Mouse (Mus musculus): ENCODE measurements around the gene Gm49322. TPM values are rescaled to one million over a fixed set of nuclear protein-coding genes. Genes with fewer than 3 reads are reported as not detected.
"Not testable (repeated sequence)": the region's sequence is repeated elsewhere in the genome, so short reads cannot be mapped to it uniquely, and the experiment has no call there.

Gm49322 gene
- polyA plus RNA-seq, 1 experiment from 2014 or later, result 5.9 TPM

DNA sequence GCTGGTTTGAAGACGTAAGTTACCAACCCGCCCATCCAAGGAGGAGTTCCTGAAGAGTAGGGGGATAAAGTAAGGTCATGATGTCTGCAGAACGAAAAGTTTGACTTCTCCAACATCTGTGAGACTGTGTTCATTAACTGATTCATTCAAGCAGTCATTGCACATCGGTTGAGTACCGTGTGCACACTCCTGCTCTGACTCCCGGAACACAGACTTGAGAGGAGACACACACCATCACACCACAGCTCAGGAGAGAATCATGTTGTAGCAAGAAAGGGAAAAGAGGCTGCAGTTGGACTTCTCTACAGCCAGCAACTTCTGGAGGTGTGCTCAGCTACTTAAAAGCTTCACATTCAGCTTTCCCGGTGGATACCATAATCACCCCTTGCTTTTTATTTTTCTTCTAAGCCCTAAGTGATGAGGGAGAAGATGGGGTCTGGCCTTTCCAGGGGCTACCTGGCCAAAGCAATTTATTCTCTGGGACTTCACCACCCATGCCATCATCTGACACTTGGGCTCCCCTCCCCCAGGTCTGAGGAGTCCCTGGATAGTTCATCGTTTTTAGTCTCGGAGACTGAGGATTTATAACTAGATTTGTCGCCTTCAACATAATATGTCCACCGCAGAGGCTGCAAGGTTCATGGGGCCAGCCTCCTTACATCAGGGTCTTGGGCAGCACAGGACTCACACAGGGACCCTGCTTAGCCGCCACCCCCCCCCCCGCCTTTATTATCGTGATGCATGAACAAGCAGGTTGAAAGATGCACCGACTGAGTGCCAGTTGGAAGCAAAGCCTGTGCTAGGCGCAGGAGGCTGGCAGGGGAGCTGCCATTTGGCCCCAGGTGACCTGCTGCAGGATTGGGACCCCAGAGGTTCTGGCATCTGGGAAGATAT is 15.2 kb downstream of the Gm49322 start:
- no peak for ATAC-seq (ENCODE audit: low FRiP score)
- Histone ChIP-seq H3K9ac (peak overlapping the region; percentile 47), H3K4me3 (replicated peaks) (peak overlapping the region; percentile 92), H3K36me3 (replicated peaks) (peaks cover 5% of the 10 kb centered on the region; the same call in 1 of the 2 replicates), H3K4me2 (peak overlapping the region; percentile 62), H3K9me3 (no peaks in the 10 kb centered on the region), H3K27ac (peak overlapping the region; percentile 95), H3K4me1 (peaks cover 31% of the 10 kb centered on the region), H3K27me3 (no peaks in the 10 kb centered on the region)
- 54% methylated on average over 16 of the region's 16 CpGs for WGBS

DNA sequence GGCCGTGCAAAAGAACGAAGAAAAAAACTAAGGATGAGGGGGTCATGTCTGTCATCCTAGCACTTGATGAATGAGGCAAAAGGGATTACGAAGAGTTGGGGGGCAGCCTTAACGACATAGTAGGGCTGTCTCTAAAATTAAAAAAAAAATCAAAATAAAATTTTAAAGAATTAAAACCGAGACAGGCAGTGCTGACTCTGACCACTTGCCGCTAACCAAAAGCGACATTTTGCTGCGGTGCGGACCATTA is 15.8 kb downstream of the Gm49322 start:
- H3K4me1 ChIP-seq, result peaks cover 31% of the 10 kb centered on the region
- H3K9me3 ChIP-seq, result no peaks in the 10 kb centered on the region
- peak overlapping the region; percentile 95 for H3K27ac ChIP-seq
- H3K9ac ChIP-seq, result peak overlapping the region; percentile 47
- 5% methylated on average over 9 of the region's 9 CpGs for WGBS
- H3K4me3 ChIP-seq (replicated peaks), result peak overlapping the region; percentile 92
- no peak for ATAC-seq (ENCODE audit: low FRiP score)
- H3K27me3 ChIP-seq, result no peaks in the 10 kb centered on the region
- H3K4me2 ChIP-seq, result peak overlapping the region; percentile 62
- 0 out of 2 replicates have a peak, but pooled peaks cover 3% of the 10 kb centered on the region for H3K36me3 ChIP-seq (replicated peaks)

DNA sequence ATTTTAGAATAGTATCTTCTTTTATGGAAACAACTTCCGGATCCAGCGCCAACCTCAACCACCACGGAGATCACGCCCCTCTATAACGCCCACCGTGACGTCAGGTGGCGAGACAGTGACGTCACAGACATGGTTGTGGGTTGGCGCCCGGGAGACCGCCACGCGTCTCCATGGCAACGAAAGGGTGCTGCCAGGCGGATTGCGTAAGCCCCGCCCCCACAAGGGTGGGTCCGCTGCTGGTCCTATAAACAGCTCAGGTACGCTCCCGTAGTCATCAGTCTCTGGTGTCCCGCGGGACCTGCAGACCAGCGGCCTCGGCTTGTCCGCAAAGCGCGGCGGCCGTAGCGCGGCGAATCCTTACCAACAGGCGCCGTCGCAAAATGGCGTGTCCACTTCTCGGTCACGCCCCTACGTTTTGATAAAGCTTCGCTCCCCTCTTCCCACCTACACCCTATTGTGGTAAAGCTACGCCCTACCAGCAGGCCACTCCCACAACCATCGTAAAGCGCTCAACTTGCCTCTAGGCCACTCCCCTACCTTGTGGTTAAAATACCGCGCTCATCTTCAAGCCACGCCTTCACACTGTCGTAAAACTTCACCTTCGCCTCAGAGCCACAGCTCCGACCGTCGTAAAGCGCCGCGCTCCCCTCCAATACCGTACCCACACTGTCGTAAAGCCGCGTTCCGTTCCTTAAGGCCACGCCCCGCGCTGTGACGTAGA is 16.3 kb downstream of the Gm49322 start:
- Histone ChIP-seq H3K4me3 (replicated peaks) (peak overlapping the region; percentile 92), H3K4me2 (peak overlapping the region; percentile 62), H3K36me3 (replicated peaks) (0 out of 2 replicates have a peak, but pooled peaks cover 3% of the 10 kb centered on the region), H3K27me3 (no peaks in the 10 kb centered on the region), H3K9ac (0 out of 2 replicates have a peak overlapping the region, but pooled peaks have one; percentile 95), H3K27ac (peak overlapping the region; percentile 95), H3K4me1 (peaks cover 31% of the 10 kb centered on the region), H3K9me3 (no peaks in the 10 kb centered on the region)
- WGBS, result under 1% methylated on average over 64 of the region's 64 CpGs
- peak; percentile 97 for ATAC-seq (ENCODE audit: low FRiP score)

DNA sequence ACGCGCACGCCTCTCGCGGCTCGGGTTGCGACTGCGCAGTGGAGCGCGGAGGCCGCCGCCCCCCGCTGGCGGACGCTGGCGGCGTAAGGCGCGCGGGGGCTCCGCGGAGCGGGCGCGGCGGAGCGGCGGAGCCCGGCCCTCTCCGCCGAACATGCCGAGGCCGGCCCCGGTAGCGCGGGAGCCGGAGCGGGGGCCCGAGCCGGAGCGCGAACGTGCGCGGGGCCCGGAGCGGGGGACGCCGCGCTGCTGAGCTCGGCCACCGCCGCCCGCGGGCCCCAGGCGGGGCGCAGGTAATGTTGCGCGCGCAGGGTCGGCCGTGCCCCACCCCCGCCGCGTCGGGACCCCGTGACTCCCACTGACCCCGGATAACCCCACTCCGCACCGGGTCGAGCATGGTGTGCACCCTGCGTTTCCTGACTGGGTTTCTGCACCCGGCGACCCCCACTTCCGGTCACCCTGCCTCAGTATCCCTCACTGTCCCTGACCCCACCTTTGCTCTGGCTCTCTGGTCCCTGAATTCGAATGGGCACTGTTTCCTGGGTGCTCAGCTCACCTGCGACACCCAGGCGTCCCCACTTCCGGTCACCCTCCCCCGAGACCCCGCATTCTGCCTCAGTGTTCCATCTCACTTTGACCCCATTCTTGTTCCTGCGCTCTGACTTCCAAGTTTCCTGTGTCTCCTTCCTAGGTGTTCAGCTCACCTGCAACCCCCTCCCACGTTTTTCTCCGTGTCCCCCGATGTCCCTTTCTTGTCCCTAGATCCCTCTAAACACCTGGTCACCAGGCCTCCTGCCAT is 17.0 kb downstream of the Gm49322 start, which contains the start of gene Csnk1g2:
Gene Csnk1g2 (plus strand): TSS at position 178 of the 796 bp plus-strand sequence.
- H3K4me2 ChIP-seq, result peak within 1 kb of the TSS; percentile 97
- H3K27ac ChIP-seq, result peak within 1 kb of the TSS; percentile 95
- H3K4me1 ChIP-seq, result peaks cover 37% of the 10 kb centered on the region
- under 1% methylated on average over 85 of the region's 85 CpGs for WGBS
- 0 out of 2 replicates have a peak, but pooled peaks cover 3% of the 10 kb centered on the region for H3K36me3 ChIP-seq (replicated peaks)
- peak within 1 kb of the TSS; percentile 92 for H3K4me3 ChIP-seq (replicated peaks)
- peak within 1 kb of the TSS; percentile 95 for H3K9ac ChIP-seq
- ATAC-seq (ENCODE audit: low FRiP score), result no peak; the same call in 1 of the 2 replicates
- no peaks in the 10 kb centered on the region for H3K9me3 ChIP-seq
- H3K27me3 ChIP-seq, result no peaks in the 10 kb centered on the region

GRCm38 (mm10) chr10:80623457-80624191 is 17.8 kb downstream of the Gm49322 start:
- ATAC-seq (ENCODE audit: low FRiP score), result no peak
- Histone ChIP-seq H3K4me1 (peaks cover 39% of the 10 kb centered on the region), H3K27ac (peak overlapping the region; percentile 95), H3K9ac (peak overlapping the region; percentile 95), H3K9me3 (no peaks in the 10 kb centered on the region), H3K4me3 (replicated peaks) (peak overlapping the region; percentile 92), H3K4me2 (peak overlapping the region; percentile 97), H3K36me3 (replicated peaks) (0 out of 2 replicates have a peak, but pooled peaks cover 3% of the 10 kb centered on the region), H3K27me3 (no peaks in the 10 kb centered on the region)
- 19% methylated on average over 15 of the region's 15 CpGs for WGBS

DNA sequence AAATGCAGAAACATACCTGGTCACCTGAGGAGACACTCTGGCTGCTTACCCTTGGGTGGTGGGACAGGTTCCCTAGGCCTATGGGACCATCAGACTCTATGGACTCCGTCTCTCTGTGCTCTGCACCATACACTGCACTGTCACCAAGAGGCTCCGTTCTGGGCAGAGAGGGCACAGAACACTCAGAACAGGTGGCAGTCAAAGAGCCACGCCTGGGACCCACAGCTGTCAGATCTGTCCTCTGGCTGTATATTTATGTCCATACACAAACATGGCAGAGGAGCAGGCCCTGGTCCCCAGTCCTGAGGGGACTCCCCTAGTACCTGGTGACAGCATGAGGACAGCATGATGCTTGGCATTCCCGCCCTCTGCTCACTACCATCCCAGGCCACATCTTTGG is 19.9 kb downstream of the Gm49322 start:
- 85% methylated on average over 4 of the region's 4 CpGs for WGBS
- H3K9ac ChIP-seq, result no peak overlapping the region
- H3K4me3 ChIP-seq (replicated peaks), result no peak overlapping the region
- no peak for ATAC-seq (ENCODE audit: low FRiP score)
- 0 out of 2 replicates have a peak, but pooled peaks cover 3% of the 10 kb centered on the region for H3K36me3 ChIP-seq (replicated peaks)
- H3K27ac ChIP-seq, result 0 out of 2 replicates have a peak overlapping the region, but pooled peaks have one; percentile 8
- no peak overlapping the region for H3K4me2 ChIP-seq
- peaks cover 41% of the 10 kb centered on the region for H3K4me1 ChIP-seq
- H3K27me3 ChIP-seq, result no peaks in the 10 kb centered on the region
- H3K9me3 ChIP-seq, result no peaks in the 10 kb centered on the region

GRCm38 (mm10) chr10:80627685-80628084 is 21.9 kb downstream of the Gm49322 start:
- no peak overlapping the region for H3K4me3 ChIP-seq (replicated peaks)
- H3K4me2 ChIP-seq, result no peak overlapping the region
- WGBS, result 77% methylated on average over 2 of the region's 2 CpGs
- H3K9ac ChIP-seq, result peak overlapping the region; percentile 21; the same call in 1 of the 2 replicates
- no peak overlapping the region for H3K27ac ChIP-seq
- peaks cover 3% of the 10 kb centered on the region; the same call in 1 of the 2 replicates for H3K36me3 ChIP-seq (replicated peaks)
- no peak for ATAC-seq (ENCODE audit: low FRiP score)
- H3K27me3 ChIP-seq, result no peaks in the 10 kb centered on the region
- no peaks in the 10 kb centered on the region for H3K9me3 ChIP-seq
- H3K4me1 ChIP-seq, result peaks cover 35% of the 10 kb centered on the region

GRCm38 (mm10) chr10:80628925-80629324 is 23.1 kb downstream of the Gm49322 start:
- no peak overlapping the region for H3K4me2 ChIP-seq
- no peak overlapping the region for H3K4me3 ChIP-seq (replicated peaks)
- H3K9ac ChIP-seq, result no peak overlapping the region
- peaks cover 5% of the 10 kb centered on the region for H3K36me3 ChIP-seq (replicated peaks)
- H3K4me1 ChIP-seq, result peaks cover 26% of the 10 kb centered on the region
- WGBS, result 89% methylated on average over 9 of the region's 9 CpGs
- no peaks in the 10 kb centered on the region for H3K27me3 ChIP-seq
- no peak for ATAC-seq (ENCODE audit: low FRiP score)
- H3K27ac ChIP-seq, result no peak overlapping the region
- no peaks in the 10 kb centered on the region for H3K9me3 ChIP-seq

DNA sequence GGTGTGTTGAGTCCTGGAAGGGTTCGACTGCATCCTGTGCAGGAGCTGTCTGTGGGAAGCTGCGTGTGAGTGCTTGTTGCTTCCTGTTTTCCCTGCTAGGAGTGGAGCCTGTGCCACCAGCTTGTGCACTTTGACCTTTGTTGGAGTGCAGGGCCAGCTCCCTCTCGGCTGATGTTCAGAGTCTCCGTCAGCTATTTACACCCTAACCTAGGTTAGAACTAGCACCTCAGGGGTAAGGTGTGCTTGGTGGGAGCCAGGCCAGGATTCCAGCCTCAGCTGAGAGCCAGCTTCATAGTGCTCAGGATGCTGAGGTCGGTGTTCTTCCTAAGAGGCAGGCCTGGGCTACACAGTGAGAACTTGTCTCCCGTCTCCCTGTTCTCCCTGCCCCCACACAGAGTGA is 29.5 kb downstream of the Gm49322 start:
- H3K27me3 ChIP-seq, result no peaks in the 10 kb centered on the region
- no peak overlapping the region for H3K9ac ChIP-seq
- H3K4me1 ChIP-seq, result no peaks in the 10 kb centered on the region; the same call in 1 of the 2 replicates
- H3K27ac ChIP-seq, result no peak overlapping the region
- H3K4me2 ChIP-seq, result no peak overlapping the region
- H3K9me3 ChIP-seq, result no peaks in the 10 kb centered on the region
- peaks cover 66% of the 10 kb centered on the region for H3K36me3 ChIP-seq (replicated peaks)
- no peak overlapping the region for H3K4me3 ChIP-seq (replicated peaks)
- 94% methylated on average over 6 of the region's 6 CpGs for WGBS
- ATAC-seq (ENCODE audit: low FRiP score), result no peak

GRCm38 (mm10) chr10:80646936-80647335 is 41.1 kb downstream of the Gm49322 start:
- Histone ChIP-seq H3K4me3 (replicated peaks) (no peak overlapping the region), H3K4me2 (no peak overlapping the region), H3K27me3 (no peaks in the 10 kb centered on the region), H3K4me1 (no peaks in the 10 kb centered on the region), H3K27ac (no peak overlapping the region), H3K9me3 (no peaks in the 10 kb centered on the region), H3K9ac (no peak overlapping the region), H3K36me3 (replicated peaks) (peaks cover 78% of the 10 kb centered on the region)
- no peak for ATAC-seq (ENCODE audit: low FRiP score)
- 91% methylated on average over 10 of the region's 10 CpGs for WGBS

DNA sequence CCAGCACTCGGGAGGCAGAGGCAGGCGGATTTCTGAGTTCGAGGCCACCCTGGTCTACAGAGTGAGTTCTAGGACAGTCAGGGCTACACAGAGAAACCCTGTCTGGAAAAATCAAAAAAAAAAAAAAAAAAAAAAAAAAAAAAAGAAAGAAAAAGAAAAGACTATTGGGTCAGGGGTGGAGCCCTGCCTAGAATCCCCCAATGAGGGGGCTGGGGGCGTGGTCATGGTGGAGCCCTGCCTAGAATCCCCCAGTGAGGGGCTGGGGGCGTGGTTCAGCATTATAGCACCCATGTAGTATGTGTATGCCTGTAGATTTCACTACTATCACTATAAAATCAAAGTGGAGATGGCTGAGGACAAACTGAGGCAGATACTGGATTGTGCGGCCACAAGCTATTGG is 44.1 kb downstream of the Gm49322 start:
- H3K4me3 ChIP-seq (replicated peaks); H3K4me1 ChIP-seq; ATAC-seq (ENCODE audit: low FRiP score); H3K9ac ChIP-seq; H3K27ac ChIP-seq; H3K27me3 ChIP-seq; H3K4me2 ChIP-seq; H3K9me3 ChIP-seq: not testable (repeated sequence)
- 89% methylated on average over 6 of the region's 6 CpGs for WGBS
- H3K36me3 ChIP-seq (replicated peaks), result peaks cover 54% of the 10 kb centered on the region
